Mouse (Mus musculus) heart, adult 11 months (tissue): Measurements from ENCODE around the gene Ube2f.

Source experiments
- DNase-seq: peaks from one replicate; pipeline ENCODE4 v3.0.0; 2022

Gene Ube2f

DNA sequence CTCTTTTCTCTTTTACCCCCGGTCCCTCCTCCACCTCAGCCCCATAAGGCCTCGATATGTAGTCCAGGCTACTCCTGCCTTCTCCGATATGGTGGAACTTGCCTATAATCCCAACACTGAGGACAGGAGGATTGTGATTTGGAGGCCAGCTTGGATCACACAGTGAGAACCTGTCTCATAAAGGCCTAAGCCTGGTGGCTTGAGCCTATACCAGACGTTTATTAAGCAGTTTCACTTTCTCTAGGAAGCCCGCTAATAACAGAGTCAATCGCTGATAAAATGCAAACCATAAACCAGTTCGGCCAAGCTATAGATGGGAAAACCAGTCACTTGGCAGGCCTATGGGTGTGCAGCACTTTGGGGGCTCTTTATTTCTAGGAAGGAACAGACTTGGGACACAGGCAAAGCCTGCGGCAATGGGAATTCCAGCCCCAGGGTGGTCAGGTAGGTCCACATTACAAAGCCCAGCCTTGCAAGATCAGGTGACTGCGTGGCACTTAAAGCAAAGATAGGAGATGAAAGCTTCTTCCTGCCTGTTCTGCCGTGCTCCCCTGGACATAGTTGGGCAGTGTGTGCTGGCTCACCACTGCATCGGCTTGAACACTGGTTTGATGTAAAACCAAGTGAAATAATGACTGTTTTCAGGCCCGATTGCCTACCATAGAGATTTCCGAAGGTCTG lies 49.1 kb downstream of the Ube2f start:
- no peak for DNase-seq

DNA sequence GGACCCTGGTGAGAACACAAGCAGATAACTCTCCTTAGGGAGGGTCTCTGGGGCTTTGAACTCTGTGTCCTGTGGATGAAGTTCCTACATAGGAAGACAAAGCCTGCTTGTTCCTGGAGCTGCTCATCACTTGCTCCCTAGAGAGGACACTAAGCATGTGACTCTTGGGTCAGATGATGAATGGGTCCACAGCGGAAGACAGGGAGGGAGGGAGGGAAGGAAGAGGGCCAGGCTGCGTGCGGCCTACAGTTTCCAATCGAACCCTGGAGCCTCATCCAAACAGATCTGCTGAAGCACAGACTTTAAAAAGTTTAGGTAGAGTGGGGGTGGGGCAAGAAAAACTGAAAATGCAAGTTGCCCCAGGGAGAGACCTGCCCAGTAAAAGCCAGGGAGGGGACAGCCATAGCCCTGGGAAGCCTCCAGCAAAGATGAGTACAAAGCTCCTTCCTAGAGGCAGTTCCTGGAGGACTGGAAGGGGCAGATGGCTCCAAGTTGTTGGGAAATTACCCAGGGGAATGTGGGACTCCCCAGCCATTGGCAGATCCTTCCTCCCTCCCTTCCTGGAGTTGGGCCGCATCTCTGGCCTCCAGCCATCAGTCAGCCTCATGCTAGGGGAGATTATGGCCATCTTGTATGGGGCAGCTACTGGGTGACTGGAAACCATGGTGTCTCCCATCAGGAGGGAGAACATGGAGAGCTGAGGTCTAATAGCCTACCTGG lies 49.8 kb downstream of the Ube2f start:
- DNase-seq: peak; percentile 97

DNA sequence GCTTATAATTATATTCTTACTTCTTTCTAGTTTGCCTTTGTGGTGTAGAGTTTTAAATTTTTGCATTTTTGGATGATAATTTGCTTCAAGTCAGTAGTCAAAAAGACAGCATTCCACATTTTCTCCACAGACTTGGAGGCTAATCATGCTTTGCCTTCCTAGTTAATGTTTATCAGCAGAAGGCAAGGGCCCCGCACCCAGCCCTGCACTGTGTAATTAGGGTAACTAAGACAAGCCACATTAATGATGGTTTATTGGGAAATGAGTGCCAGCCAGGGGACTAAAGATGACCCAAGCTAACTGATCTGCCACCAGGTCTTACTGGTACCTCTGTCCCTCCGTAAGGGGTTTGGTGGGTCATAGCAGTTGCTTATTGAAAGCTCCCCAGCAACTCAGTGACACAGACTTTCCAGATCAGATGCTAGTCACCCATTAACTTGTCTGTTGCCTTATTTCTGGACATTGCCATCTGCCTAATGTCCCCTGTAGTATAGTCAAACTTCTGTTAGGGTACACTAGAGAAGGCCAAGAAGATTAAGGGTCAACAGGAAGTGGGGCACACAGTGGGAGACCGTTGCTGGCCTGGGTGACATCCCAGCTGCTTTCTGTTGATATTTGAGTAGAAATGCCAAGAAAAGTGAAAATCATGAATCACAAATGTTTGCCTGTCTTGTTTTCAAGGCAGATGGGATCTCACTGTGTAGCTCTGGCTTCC lies 51.3 kb downstream of the Ube2f start:
- no peak for DNase-seq

DNA sequence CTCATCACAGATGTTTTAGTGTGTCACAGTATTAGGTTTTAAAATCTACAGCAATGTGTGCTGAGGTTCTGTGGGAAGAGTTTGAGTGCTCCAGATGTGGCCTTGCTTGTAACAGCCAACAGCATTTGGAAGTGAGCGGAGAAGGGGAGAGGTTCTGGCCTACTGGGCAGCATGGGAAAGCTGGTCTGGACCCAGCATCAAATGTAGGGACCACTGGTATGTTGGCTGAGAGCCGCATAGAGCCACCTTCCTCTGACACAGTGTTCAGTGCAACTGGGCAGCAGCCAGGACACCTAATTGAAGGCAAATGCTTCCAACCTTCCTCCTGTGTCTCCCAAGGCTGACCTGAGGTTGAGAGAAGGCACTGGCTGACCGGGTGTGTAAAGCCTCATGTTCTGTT lies 51.9 kb downstream of the Ube2f start:
- DNase-seq: no peak

DNA sequence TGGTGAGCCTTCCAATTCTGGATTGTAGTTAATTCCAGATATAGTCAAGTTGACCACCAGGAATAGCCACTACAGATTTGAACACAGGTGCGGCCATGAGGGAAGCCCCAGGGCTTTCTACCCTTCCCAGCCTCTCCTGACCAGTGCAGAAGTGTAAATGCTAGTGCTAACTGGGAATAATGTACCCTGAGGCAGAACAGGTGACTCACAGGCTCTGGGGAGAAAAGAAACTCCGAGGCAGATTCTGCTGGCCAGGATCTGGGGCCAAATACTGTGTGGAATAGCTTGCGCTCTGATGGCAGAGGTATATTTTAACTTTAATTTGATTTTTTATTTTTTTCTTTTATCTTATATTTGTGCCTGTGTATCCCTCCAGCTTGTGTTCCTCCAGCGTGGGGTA lies 54.5 kb downstream of the Ube2f start:
- DNase-seq: no peak

DNA sequence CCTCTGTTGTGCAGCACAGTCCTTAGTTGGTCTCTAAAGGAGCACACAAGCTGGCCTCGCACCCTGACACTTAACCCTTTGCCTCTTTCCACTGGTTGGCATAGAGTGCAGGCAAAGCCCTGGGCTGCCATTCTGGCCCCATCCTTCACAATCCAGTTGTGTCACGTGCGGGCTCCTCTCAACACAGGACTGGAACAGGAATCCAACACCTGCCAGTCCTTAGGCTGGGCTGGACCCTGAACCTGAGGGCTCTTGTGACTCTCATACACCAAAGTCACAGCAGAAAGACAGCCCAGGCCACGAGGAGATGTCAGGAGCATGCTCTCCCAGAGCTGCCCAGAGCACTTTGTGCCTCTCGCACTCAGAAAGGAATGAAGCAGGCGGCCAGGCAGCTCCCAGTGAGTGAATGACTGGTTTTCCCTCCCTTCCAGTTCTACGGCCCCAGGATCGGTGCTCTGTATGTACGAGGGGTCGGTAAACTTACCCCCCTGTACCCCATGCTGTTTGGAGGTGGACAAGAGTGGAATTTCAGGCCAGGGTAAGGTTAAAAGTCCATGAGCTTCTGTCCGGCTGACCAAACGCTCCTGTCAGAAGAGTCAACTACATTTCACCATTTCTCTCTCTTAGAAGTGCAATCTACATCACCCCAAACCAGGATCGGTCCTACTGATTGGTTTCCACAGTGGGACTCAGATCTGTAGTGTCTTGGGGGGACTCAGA lies 59.4 kb downstream of the Ube2f start:
- no peak for DNase-seq

DNA sequence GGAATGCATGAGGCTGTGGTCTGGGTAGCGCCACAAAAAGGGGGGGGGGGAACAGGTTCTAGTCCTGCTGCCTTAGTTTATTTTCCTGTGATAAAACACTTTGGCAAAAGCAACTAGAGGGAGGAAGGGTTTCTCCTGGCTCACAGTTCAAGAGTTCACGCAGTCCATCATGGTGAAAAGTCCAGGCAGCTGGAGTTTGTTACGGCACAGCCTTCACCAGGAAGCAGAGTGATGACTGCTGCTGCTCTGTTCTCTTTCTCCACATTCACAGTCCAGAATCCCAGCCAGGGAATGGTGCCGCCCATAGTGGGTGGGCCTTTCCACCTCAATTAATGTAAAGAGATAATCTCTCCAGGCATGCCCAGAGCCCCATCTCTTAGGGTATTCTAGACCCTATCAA lies 62.2 kb downstream of the Ube2f start:
- no peak for DNase-seq

DNA sequence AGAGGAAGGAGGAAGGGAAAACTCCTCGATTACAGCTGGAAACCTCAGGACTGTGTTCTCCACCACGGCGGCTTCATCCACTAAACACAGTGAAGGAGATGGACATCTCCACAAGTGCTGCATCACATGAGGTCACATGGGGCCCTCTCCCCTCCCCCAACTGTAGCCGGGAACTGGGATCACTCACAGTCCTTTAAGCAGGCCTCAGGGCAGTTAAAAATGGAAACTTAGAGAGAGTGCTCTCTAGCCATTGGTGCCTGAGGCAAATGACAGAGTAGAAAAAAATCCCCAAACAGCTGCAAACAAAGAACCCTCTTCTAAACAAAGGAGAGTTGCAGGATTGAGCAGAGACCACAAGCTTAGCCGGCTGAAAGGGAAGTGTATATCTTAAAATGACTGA lies 63.1 kb downstream of the Ube2f start:
- no peak for DNase-seq

DNA sequence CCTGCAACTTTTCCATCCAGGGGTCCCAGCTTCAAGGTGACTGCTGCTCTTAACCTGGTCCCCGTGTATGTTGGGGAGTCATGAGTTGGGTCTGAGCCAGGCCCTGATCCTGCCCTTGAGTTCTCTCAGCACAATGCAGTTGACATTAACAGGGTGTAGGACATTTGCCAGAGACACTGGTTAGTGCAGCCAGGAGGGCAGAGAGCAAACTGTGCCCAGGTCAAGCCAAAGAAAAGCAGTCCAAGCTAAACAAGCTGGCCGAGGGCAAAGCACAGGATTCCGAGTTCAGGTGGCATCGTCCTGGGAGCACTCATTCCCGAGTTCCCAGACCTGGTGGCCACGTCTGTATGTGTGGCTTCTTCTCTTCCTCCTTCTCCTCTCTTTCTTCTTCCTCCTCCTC lies 67.6 kb downstream of the Ube2f start:
- DNase-seq: no peak

DNA sequence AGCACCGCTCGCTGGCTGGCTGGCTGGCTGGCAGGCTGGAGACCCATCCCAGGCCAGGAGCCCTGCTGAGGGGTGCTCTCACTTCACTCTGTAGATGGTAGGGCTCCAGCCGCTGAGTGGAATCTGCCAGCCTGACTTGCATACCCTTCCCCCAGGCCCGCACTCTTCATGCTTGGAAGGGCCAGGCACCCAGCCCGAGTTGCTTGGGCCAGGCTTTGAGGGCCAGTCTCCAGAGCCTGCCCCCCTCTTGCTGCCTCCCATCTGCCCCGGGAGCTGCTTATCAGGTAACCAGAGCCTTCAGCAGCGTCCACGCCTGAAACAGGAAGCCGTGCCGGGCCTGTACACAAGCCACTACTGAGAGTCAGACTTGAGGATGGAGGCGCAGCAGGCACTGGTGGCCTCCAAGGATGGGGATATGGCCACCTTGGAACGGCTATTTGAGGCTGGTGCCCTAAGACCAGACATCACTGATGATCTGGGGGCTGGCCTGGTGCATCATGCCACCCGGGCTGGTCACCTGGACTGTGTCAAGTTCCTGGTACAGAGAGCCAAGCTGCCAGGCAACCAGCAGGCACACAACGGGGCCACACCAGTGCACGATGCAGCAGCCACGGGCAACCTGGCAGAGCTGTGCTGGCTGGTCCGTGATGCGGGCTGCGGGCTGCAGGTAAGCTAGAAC lies 71.8 kb downstream of the Ube2f start, which contains the start of gene Espnl:
Espnl (plus strand) TSS at position 316 of the 679 bp plus-strand sequence.
- peak; percentile 92 for DNase-seq

DNA sequence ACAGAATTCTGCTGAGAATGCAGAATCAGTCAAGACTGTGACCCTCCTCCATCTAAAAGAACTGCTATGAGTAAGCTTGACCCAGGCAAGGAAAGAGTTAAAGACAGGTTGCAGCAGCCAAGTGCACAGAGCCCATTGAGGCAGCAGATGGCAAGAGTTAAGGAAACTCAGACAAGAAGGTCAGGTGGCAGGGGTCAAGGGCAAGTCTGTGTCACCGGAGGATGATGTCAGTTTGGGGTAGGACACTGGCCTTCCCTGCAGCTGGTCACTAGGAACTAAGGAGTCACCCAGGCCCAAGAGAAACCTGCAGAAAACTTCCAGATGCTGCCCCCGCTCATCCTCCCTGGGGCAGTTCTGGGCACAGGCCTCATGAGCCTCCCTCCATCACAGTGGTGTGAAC lies 74.5 kb downstream of the Ube2f start:
- DNase-seq: no peak

DNA sequence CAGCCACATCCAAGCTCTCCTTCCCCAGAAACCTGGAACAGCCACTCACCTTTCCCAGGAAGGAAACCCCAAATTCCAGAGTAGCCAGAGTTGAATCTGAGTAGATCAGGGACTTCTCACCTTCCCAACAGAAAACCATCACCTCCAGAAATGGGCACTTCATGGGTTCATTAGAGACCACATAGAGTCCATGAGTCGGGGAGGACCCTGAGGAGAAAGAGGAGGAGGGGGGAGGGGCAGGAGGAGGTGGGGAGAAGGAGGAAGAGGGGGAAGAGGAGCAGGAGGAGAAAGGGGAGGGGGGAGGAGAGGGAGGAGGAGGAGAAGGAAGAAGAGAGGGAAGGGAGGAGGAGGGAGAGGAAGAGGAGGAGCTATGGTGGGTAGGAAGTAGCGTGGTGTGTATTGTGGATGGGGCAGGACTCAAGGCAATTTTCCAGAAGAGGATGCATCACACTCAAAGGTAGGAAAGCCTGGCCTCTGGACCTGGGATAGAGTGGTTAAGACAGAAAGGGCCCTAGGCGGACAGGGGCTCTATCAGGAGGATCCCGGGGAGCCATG lies 75.5 kb downstream of the Ube2f start:
- DNase-seq: no peak

DNA sequence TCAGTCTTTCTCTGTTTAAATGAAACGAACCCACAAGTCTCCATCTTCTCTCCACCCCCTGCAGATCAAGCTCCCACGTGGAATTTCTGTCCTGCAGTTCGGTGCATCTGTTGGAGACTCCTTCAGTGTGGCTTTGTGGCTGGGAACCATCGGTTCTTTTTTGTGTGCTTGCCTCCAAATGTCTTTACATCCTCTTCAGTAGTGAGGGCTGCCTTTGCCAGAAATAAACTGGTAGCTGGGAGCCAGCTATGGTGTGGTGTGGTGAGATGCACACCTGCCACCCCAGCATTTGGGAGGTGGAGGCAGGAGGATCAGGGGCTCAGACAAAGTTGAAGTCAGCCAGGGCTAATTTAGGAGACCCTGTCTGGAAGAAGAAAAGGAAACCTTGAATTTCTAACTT lies 82.0 kb downstream of the Ube2f start:
- DNase-seq: no peak

DNA sequence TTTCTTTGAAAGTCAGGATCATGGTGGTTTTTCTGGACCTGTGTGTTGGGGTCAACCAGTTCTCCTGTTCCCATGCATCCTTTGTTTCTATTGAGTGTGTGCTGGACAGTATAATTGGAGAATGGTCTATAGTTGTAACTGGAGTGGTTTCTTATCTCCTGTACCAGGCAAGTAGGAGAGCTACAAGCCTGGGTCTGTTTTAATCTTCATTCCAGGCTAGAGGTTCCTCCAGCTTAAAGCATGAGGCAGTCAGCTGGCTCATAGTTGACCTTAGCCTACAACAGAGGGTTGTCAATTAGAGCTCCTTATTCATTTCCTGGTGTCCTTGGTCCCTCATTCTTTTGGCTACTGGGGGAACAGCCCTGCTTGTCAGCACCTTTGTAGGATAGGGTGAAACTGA lies 83.5 kb downstream of the Ube2f start:
- DNase-seq: no peak

DNA sequence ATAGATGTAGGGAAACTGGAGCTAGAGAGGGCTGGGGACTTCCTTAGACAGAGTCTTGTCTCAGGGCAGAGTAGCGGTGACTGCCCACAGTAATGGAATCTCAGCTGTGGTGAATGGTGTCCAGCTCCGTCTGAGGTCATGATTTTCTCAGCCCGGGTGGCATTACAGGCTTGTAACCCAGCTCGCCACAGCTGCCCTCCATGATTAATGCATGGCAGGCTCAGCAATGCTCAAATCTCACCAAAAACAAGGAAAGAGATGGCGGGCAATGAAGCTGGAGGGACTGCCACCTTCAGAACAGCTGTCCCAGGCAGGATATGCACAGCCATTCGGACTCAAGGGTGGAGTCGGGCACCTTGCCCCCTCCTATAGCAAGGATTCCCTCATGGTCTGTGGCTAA lies 87.3 kb downstream of the Ube2f start:
- DNase-seq: no peak
